Mouse (Mus musculus): Measurements from ENCODE around the gene Cisd1.

DNA sequence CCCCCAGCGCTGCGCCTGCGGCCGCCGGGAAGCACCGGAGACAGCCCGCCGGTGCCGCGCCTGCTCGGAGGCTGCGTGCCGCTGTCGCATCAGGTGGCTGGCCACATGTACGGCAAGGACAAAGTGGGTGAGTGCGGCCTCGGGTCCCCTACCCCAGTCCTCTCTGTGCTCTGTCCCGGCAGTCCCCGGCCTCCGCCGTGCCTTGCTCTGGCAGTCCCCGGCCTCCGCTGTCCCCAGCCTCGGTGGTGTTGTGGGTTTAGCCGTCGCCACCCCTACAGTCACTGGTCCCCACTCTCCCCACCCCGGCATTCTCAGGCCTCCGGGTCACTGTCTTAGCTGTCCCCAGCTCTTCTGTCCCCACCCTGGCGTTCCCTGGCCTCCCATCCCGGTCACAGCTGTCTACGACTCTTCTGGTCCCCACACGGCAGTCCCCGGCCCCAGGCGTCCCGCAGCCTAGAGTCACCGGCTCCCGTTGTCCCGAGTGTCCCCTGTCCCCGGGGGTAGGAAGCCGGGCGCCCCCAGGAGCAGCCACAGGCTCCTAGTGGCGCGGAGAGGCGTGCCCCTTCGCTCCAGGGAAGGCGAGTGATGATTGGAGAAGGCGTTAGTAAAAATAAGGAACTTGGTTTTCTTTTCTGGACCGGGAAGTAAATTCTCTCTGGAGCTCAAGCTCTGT is 3.3 kb upstream of the Cisd1 start:
- no peak for TF ChIP-seq POLR2A (IDR thresholded peaks at IDR 0.05; ENCODE audit: insufficient read depth, low read length)
- no peak for TF ChIP-seq CTCF (IDR thresholded peaks at IDR 0.05; ENCODE audit: low read depth, low read length)

Measured in ES-Bruce4 (cell line).